Mouse (Mus musculus) bone marrow macrophage, adult 2 months (primary cell): ENCODE results near the gene Dusp12.

ENCODE experiments used
- CTCF ChIP-seq: IDR thresholded peaks from 2 replicates; pipeline ENCODE4 v1.5.1; 2012; ENCODE audit warnings: low read depth, mild to moderate bottlenecking, low read length, moderate library complexity
- POLR2A ChIP-seq: IDR thresholded peaks from 2 replicates; pipeline ENCODE4 v1.6.1; 2012; ENCODE audit warnings: mild to moderate bottlenecking, low read depth, low read length, borderline replicate concordance

- TF ChIP-seq CTCF (no peak), POLR2A (no peak)
These were observed 711 bp upstream of the Dusp12 start for GRCm38 (mm10) chr1:170886044-170886458.
